In genomic region chr1:74505721-74506464, GRCm38 (mm10) we compare ENCODE assay signal across 8 mouse cellular contexts. TPM values are rescaled to one million over a fixed set of nuclear protein-coding genes. Genes with fewer than 3 reads are reported as not detected.
A peak's percentile ranks its signal among the peaks of the same experiment; 100 is the strongest.
DNase-seq lines count a peak whose midpoint lies in the region; ATAC-seq and TF ChIP-seq lines count a peak whose summit lies in the region.

Gene Cnot9 (plus strand): TSS chr1:74506058.

- H3K9me3 ChIP-seq in hindbrain, embryonic 10.5 days = no peaks in the 10 kb centered on the region
- no peaks in the 10 kb centered on the region for H3K9me3 ChIP-seq in lung, postnatal 0 days (ENCODE audit: low read length)

- no peaks in the 10 kb centered on the region for H3K27me3 ChIP-seq in hindbrain, embryonic 10.5 days (ENCODE audit: insufficient read depth, poor library complexity, severe bottlenecking)
- H3K27me3 ChIP-seq in lung, postnatal 0 days (replicated peaks; ENCODE audit: insufficient read depth, low read length) = no peaks in the 10 kb centered on the region

- WGBS in hindbrain, embryonic 10.5 days = under 1% methylated on average over 64 of the region's 64 CpGs
- 0% methylated on average over 46 of the region's 64 CpGs for WGBS in lung, postnatal 0 days

- H3K27ac ChIP-seq in hindbrain, embryonic 10.5 days = peak within 1 kb of the TSS; percentile 97
- H3K27ac ChIP-seq in lung, postnatal 0 days (ENCODE audit: low read length) = peak within 1 kb of the TSS; percentile 88

- TF ChIP-seq CTCF in lung, postnatal 0 days (IDR thresholded peaks at IDR 0.05) = no peak

- H3K36me3 ChIP-seq in hindbrain, embryonic 10.5 days = peaks cover 51% of the 10 kb centered on the region
- no peaks in the 10 kb centered on the region for H3K36me3 ChIP-seq in lung, postnatal 0 days (ENCODE audit: insufficient read depth, low read length)

- peak; percentile 98 for ATAC-seq in frontal cortex, adult (ENCODE audit: low TSS enrichment)
- ATAC-seq in lung, postnatal 0 days = peak; percentile 100

- peak within 1 kb of the TSS; percentile 76 for H3K9ac ChIP-seq in lung, postnatal 0 days (replicated peaks; ENCODE audit: low read depth)

- TF ChIP-seq EP300 in lung, postnatal 0 days (IDR thresholded peaks at IDR 0.05) = no peak

- H3K4me3 ChIP-seq in hindbrain, embryonic 10.5 days = peak within 1 kb of the TSS; percentile 73
- peak within 1 kb of the TSS; percentile 82 for H3K4me3 ChIP-seq in lung, postnatal 0 days (ENCODE audit: low read depth, low read length)

- peak within 1 kb of the TSS; percentile 76 for H3K4me2 ChIP-seq in lung, postnatal 0 days (replicated peaks; ENCODE audit: low read depth, low read length)

- peaks cover 32% of the 10 kb centered on the region for H3K4me1 ChIP-seq in hindbrain, embryonic 10.5 days (replicated peaks)
- H3K4me1 ChIP-seq in lung, postnatal 0 days (ENCODE audit: insufficient read depth, low read depth, low read length) = peaks cover 6% of the 10 kb centered on the region; the same call in 1 of the 2 replicates

- DNase-seq in MN1 (ENCODE audit: low spot score) = peak; percentile 99
- DNase-seq in cerebellum, adult 9-10 months = peak; percentile 100
- DNase-seq in hindbrain, embryonic 10.5 days (ENCODE audit: low spot score) = peak; percentile 100
- peak; percentile 100 for DNase-seq in layer of hippocampus, adult 9-11 months
- peak; percentile 99 for DNase-seq in lung, postnatal 0 days (ENCODE audit: low spot score)
- DNase-seq in ovary, postnatal 14 days (ENCODE audit: low spot score) = peak; percentile 100
- peak; percentile 100 for DNase-seq in thymus, postnatal 14 days

RNA-seq across cellular contexts. Expression of gene Cnot9, which starts in this region (rescaled TPM):
- polyA plus RNA-seq in hindbrain, embryonic 10.5 days (2016; fragmentation: Nextera tagmentation; extraction: Ambion mirVana) = 84.6 and 100 TPM in 2 replicates
- 20.0 and 20.9 TPM in 2 replicates for polyA plus RNA-seq in lung, postnatal 0 days (2015; fragmentation: Nextera tagmentation; extraction: Ambion mirVana)

Comparison
In these comparisons a context has a peak if more than half of its experiments do, and no peak if none do; other contexts are left out.
1. Peak in every context shown above with its lines: DNase-seq, ATAC-seq, H3K4me3 ChIP-seq and H3K27ac ChIP-seq.